Mouse (Mus musculus) adrenal gland, adult 2 months (tissue): Measurements from ENCODE around the gene Sbk3. TPM values are rescaled to one million over a fixed set of nuclear protein-coding genes. Genes with fewer than 3 reads are reported as not detected.

ENCODE experiments used
- DNase-seq: peaks from one replicate; pipeline ENCODE4 v3.0.0; 2021
- polyA plus RNA-seq: library from polyadenylated mRNA; depleted of rRNA; stranded (reverse); fragments of >200 nt; gene quantifications from 2 replicates; pipeline ENCODE4 v1.2.3, GENCODE M21; 2012
- total RNA-seq, 2 experiments: library from RNA; stranded (reverse); gene quantifications; 2 replicates each; pipeline ENCODE4 v1.2.3; 2021

Sbk3 gene
- total and polyA plus RNA-seq, 3 experiments: 0.20 to 0.30 (median 0.21) TPM

DNA sequence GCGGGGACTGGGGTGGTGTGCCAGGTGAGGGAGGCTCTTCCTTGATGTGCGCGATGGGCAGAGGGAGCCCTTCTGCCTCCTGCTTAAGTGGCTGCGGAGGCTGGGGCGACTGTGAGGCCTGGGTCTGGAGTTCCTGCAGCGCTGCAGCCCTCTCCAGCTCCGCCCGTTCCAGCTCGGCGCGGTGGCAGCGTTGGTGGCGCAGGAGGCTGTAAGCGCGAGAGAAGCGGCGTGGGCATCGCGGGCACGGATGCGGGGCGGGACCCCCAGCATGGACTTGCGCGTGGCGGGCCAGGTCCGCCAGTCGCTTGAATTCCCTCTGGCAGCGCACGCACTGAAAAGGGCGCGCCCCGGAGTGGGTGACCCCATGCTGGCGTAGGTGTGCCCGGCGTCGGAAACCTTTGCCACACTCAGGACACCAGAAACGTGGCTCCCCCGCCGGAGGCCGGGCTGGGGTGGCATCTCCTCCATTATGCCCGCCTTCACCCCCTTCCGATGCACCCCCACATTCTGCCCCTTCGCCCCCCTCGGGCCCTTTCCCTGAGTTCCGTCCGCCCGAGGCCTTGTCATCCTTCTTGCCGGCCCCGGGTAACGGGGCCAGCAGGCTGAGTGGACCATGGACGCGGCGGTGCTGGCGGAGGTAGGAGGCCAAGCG is 22.5 kb upstream of the Sbk3 start:
- DNase-seq: no peak

GRCm38 (mm10) chr7:4988250-4988649 is 17.3 kb upstream of the Sbk3 start:
- no peak for DNase-seq

GRCm38 (mm10) chr7:4976832-4977231 is 5.9 kb upstream of the Sbk3 start:
- no peak for DNase-seq

GRCm38 (mm10) chr7:4975455-4975854 is 4.5 kb upstream of the Sbk3 start:
- no peak for DNase-seq

GRCm38 (mm10) chr7:4972321-4973047 is 1.5 kb upstream of the Sbk3 start:
- peak; percentile 88 for DNase-seq

GRCm38 (mm10) chr7:4971710-4972109 is 742 bp upstream of the Sbk3 start:
- DNase-seq: no peak

DNA sequence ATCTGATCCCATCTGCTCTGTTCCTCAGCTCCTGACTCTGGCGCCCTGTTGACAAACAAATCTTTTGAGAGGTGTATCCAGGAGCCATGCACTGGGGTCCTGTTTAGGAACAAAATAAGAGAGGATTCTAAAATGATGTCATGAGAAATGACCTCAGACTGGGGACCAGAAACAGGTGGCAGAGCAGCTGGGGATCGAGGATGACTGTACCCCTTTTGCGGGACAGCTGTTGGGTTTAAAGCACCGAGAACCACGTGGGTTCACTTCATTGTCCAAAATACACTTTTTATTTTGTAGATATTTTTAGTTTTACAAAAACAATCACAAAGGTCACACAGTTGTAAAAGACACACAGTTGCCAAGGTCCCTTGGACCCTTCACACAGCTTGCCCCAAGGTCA is 6.0 kb downstream of the Sbk3 start:
- no peak for DNase-seq

GRCm38 (mm10) chr7:4964272-4964671 is 6.7 kb downstream of the Sbk3 start, which contains the start of gene Sbk2:
TSS of gene Sbk2 (minus strand) at chr7:4964406.
- DNase-seq: peak; percentile 89

- DNase-seq: no peak
These were observed 7.4 kb downstream of the Sbk3 start for GRCm38 (mm10) chr7:4963527-4963926.

- no peak for DNase-seq
These were observed 13.6 kb downstream of the Sbk3 start for GRCm38 (mm10) chr7:4957361-4957760.

- DNase-seq: no peak
These were observed 17.0 kb downstream of the Sbk3 start for GRCm38 (mm10) chr7:4953815-4954445.

- peak; percentile 70 for DNase-seq
These were observed 20.2 kb downstream of the Sbk3 start for GRCm38 (mm10) chr7:4950561-4951342.

DNA sequence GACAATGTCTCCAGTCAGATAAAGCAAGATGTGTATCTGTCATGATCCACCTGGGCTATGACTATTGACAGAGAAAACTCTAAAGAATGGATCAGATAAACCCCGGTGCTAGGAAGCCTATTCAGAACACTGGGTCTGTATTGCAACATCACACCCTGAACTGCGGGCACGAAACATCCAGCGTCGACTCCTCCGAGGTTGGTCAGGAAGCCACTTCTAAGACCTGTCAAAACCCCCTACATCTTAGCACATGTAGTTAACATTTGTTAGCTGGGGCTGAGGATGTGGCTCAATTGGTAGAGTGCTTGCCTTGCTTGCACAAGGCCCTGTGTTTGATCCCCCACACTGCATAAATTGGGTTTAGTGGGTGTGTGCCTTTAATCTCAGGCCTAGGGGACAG is 22.6 kb downstream of the Sbk3 start:
- no peak for DNase-seq

- peak; percentile 88 for DNase-seq
These were observed 23.1 kb downstream of the Sbk3 start for GRCm38 (mm10) chr7:4947855-4948254.

- peak; percentile 92 for DNase-seq
These were observed 27.6 kb downstream of the Sbk3 start for GRCm38 (mm10) chr7:4943223-4943815.

DNA sequence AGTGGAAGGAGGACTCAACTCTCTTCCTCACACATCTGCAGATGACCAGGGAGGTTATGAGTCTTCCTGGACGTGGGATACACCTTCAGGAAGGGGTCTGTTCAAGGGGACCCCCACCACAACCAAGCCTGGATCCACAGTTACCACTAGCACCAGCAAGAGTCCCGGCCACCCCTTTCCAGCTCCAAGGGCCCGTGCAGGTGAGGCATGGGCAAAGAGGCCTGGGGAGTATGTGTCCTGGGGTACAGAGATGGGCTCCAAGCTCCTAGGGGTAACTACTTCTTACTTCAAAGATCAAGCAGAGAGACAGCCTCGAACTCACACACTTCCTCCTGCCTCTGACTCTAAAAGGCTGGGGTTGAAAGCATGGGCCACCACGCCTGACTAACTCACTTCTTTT is 28.3 kb downstream of the Sbk3 start:
- no peak for DNase-seq

GRCm38 (mm10) chr7:4940068-4940479 is 30.9 kb downstream of the Sbk3 start:
- peak; percentile 83 for DNase-seq

GRCm38 (mm10) chr7:4938456-4938855 is 32.5 kb downstream of the Sbk3 start:
- DNase-seq: peak; percentile 77

DNA sequence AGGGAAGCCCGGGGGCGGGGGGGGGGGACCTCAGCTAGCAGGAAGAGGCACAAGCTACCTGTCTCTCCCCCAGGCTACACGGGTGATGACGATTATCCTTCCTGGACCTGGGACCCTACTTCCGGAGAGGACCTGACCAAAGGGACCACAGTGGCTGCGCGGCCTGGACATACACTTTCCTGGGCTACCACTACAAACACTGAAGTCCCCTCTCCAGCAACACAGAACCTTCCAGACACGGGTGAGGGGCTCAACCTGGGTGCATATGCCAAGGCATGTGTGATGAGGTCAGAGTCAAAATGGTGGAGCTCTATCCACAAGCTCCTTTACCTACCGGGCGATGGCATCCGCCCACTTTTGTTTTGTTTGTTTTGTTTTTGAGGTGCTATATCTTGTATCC is 33.6 kb downstream of the Sbk3 start:
- DNase-seq: no peak

- no peak for DNase-seq
These were observed 34.1 kb downstream of the Sbk3 start for GRCm38 (mm10) chr7:4936832-4937231.

- DNase-seq: peak; percentile 56
These were observed 36.6 kb downstream of the Sbk3 start for GRCm38 (mm10) chr7:4934160-4934914.
